In the genomic region with DNA sequence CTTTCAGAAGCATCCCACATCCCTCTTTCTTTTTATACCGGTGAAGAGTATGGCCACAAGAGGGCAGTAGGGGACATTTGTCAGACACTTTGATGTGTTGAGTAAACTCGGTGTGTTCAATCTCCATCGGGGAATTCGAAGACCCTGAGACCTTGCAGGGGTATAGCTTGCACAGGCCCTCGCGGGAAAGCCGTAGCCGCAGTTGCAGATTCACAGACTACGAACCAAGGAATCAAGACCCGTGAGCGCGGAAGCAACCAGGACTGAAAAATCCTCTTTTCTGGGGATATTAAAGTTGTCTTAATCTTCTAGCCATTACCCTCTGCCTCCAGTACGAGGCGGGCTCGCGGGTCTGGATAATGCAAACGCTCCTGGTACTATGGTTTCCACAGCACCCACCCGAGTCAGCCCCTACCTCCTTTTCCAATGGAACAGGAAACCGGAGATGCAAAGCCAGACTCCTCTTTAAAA, we compare ENCODE assay signal across 8 mouse cellular contexts. TPM values are rescaled to one million over a fixed set of nuclear protein-coding genes. Genes with fewer than 3 reads are reported as not detected.
DNase-seq lines count a peak whose midpoint lies in the region; ATAC-seq and TF ChIP-seq lines count a peak whose summit lies in the region.

No protein-coding gene starts in this region.

- H3K4me2 ChIP-seq in heart, embryonic 14.5 days (ENCODE audit: low read length): peak overlapping the region; percentile 97
- peak overlapping the region; percentile 98 for H3K4me2 ChIP-seq in liver, embryonic 12.5 days
- H3K4me2 ChIP-seq in neural tube, embryonic 11.5 days (ENCODE audit: low read depth): peak overlapping the region; percentile 74

- no peaks in the 10 kb centered on the region for H3K9me3 ChIP-seq in forebrain, embryonic 10.5 days
- H3K9me3 ChIP-seq in heart, embryonic 14.5 days (ENCODE audit: control insufficient read depth, low read length): no peaks in the 10 kb centered on the region
- no peaks in the 10 kb centered on the region for H3K9me3 ChIP-seq in liver, embryonic 12.5 days (replicated peaks)
- no peaks in the 10 kb centered on the region for H3K9me3 ChIP-seq in neural tube, embryonic 11.5 days (ENCODE audit: control insufficient read depth, low read length)

- H3K79me2 ChIP-seq in C2C12 (ENCODE audit: control insufficient read depth, insufficient read depth): peaks cover 32% of the 10 kb centered on the region

- H3K4me3 ChIP-seq in C2C12 (ENCODE audit: insufficient read depth, poor library complexity, severe bottlenecking): peak overlapping the region; percentile 63
- peak overlapping the region; percentile 81 for H3K4me3 ChIP-seq in forebrain, embryonic 10.5 days
- H3K4me3 ChIP-seq in heart, embryonic 14.5 days (ENCODE audit: control insufficient read depth in 1 of 2, insufficient read depth in 1 of 2, low read depth in 1 of 2, low read length in 2 of 2): peak overlapping the region; percentile 79 to 93
- H3K4me3 ChIP-seq in liver, embryonic 12.5 days: peak overlapping the region; percentile 76
- H3K4me3 ChIP-seq in neural tube, embryonic 11.5 days (ENCODE audit: low read depth, low read length): peak overlapping the region; percentile 86
- H3K4me3 ChIP-seq in testis, adult 2 months (ENCODE audit: control insufficient read depth, low read depth, low read length): peak overlapping the region; percentile 28

- DNase-seq in c-Kit-negative CD71-positive TER-119-positive erythroid progenitor cells, embryonic 14.5 days (ENCODE audit: low read depth, low spot score): peak; percentile 61
- DNase-seq in forebrain, embryonic 10.5 days (ENCODE audit: extremely low spot score, low spot score): peak; percentile 80
- DNase-seq in kidney, postnatal 10 days: peak; percentile 90
- DNase-seq in neural tube, embryonic 11.5 days (ENCODE audit: low spot score): peak; percentile 82

- TF ChIP-seq CTCF in C2C12 (IDR thresholded peaks at IDR 0.05; ENCODE audit: control insufficient read depth, insufficient read depth, insufficient read length): peak; percentile 38
- no peak for TF ChIP-seq CTCF in testis, adult 2 months (IDR thresholded peaks at IDR 0.05; ENCODE audit: control insufficient read depth, insufficient read depth, insufficient replicate concordance, low read depth, low read length)

- no peaks in the 10 kb centered on the region for H3K36me3 ChIP-seq in C2C12 (ENCODE audit: control insufficient read depth, insufficient read depth)
- H3K36me3 ChIP-seq in forebrain, embryonic 10.5 days (replicated peaks): no peaks in the 10 kb centered on the region
- H3K36me3 ChIP-seq in heart, embryonic 14.5 days (ENCODE audit: control insufficient read depth, insufficient read depth, low read length): no peaks in the 10 kb centered on the region
- H3K36me3 ChIP-seq in liver, embryonic 12.5 days: no peaks in the 10 kb centered on the region
- no peaks in the 10 kb centered on the region for H3K36me3 ChIP-seq in neural tube, embryonic 11.5 days (ENCODE audit: control insufficient read depth, insufficient read depth, low read length)
- H3K36me3 ChIP-seq in testis, adult 2 months (ENCODE audit: control insufficient read depth, insufficient read depth, low read length): no peaks in the 10 kb centered on the region

- H3K9ac ChIP-seq in heart, embryonic 14.5 days (ENCODE audit: low read length): peak overlapping the region; percentile 92; the same call in 1 of the 2 replicates
- H3K9ac ChIP-seq in liver, embryonic 12.5 days: peak overlapping the region; percentile 78
- peak overlapping the region; percentile 6; the same call in 1 of the 2 replicates for H3K9ac ChIP-seq in neural tube, embryonic 11.5 days (ENCODE audit: low read length)

- H3K27ac ChIP-seq in forebrain, embryonic 10.5 days: 0 out of 2 replicates have a peak overlapping the region, but pooled peaks have one; percentile 85
- H3K27ac ChIP-seq in heart, embryonic 14.5 days (replicated peaks in 1 of 2; ENCODE audit: control insufficient read depth in 1 of 2, insufficient read depth in 1 of 2, low read depth in 2 of 2, low read length in 2 of 2): peak overlapping the region in 1 of 2 experiments; percentile 92; a peak in 2 of 4 replicates
- peak overlapping the region; percentile 36; the same call in 1 of the 2 replicates for H3K27ac ChIP-seq in liver, embryonic 12.5 days
- no peak overlapping the region for H3K27ac ChIP-seq in neural tube, embryonic 11.5 days (ENCODE audit: low read depth, low read length)
- H3K27ac ChIP-seq in testis, adult 2 months (ENCODE audit: control insufficient read depth, insufficient read depth, low read depth, low read length): no peak overlapping the region

- H3K79me3 ChIP-seq in C2C12 (ENCODE audit: low read depth): peaks cover 7% of the 10 kb centered on the region

- no peak for TF ChIP-seq POLR2A in testis, adult 2 months (IDR thresholded peaks at IDR 0.05; ENCODE audit: control insufficient read depth, low read depth, low read length)

- H3K27me3 ChIP-seq in C2C12 (ENCODE audit: control insufficient read depth, insufficient read depth, insufficient read length): no peaks in the 10 kb centered on the region
- H3K27me3 ChIP-seq in forebrain, embryonic 10.5 days (ENCODE audit: poor library complexity, severe bottlenecking): peaks cover 27% of the 10 kb centered on the region
- no peaks in the 10 kb centered on the region for H3K27me3 ChIP-seq in heart, embryonic 14.5 days (ENCODE audit: control insufficient read depth, insufficient read depth, low read length)
- H3K27me3 ChIP-seq in liver, embryonic 12.5 days (replicated peaks): peaks cover 23% of the 10 kb centered on the region; the same call in 1 of the 2 replicates
- H3K27me3 ChIP-seq in neural tube, embryonic 11.5 days (ENCODE audit: control insufficient read depth, insufficient read depth, low read length): no peaks in the 10 kb centered on the region
- no peaks in the 10 kb centered on the region for H3K27me3 ChIP-seq in testis, adult 2 months (ENCODE audit: control insufficient read depth, insufficient read depth, low read length)

- H3ac ChIP-seq in C2C12 (ENCODE audit: control insufficient read depth, insufficient read length, low read depth): peak overlapping the region; percentile 24

- ATAC-seq in heart, embryonic 14.5 days (ENCODE audit: insufficient number of reproducible peaks, insufficient read depth, low FRiP score, low read depth): no peak
- ATAC-seq in liver, embryonic 12.5 days: peak; percentile 50; the same call in 1 of the 2 replicates
- 0 out of 2 replicates have a peak, but pooled peaks have one; percentile 24 for ATAC-seq in neural tube, embryonic 11.5 days (ENCODE audit: insufficient read depth, low FRiP score, low TSS enrichment)

- H3K4me1 ChIP-seq in forebrain, embryonic 10.5 days: peaks cover 59% of the 10 kb centered on the region
- H3K4me1 ChIP-seq in heart, embryonic 14.5 days (ENCODE audit: control insufficient read depth in 2 of 2, insufficient read depth in 2 of 2, low read length in 2 of 2): peaks cover 24 to 38% of the 10 kb centered on the region in 2 experiments
- H3K4me1 ChIP-seq in liver, embryonic 12.5 days: peaks cover 53% of the 10 kb centered on the region
- peaks cover 21% of the 10 kb centered on the region for H3K4me1 ChIP-seq in neural tube, embryonic 11.5 days (ENCODE audit: control insufficient read depth, insufficient read depth, low read length)
- peaks cover 12% of the 10 kb centered on the region for H3K4me1 ChIP-seq in testis, adult 2 months (ENCODE audit: control insufficient read depth, insufficient read depth, low read length)

- 2% methylated on average over 19 of the region's 19 CpGs for WGBS in forebrain, embryonic 10.5 days
- WGBS in heart, embryonic 14.5 days: 2% methylated on average over 19 of the region's 19 CpGs
- 2% methylated on average over 19 of the region's 19 CpGs for WGBS in liver, embryonic 12.5 days (ENCODE audit: insufficient replicate concordance)
- WGBS in neural tube, embryonic 11.5 days: 3% methylated on average over 19 of the region's 19 CpGs

TF ChIP-seq in C2C12, 6 proteins besides CTCF, POLR2A, EP300 and RAD21:
- no peak for TF ChIP-seq MYOG (IDR thresholded peaks at IDR 0.05; ENCODE audit: control insufficient read depth, extremely low read depth, insufficient read length)
- TF ChIP-seq CEBPB (IDR thresholded peaks at IDR 0.05; ENCODE audit: low read depth): no peak
- no peak for TF ChIP-seq FOSL1 (IDR thresholded peaks at IDR 0.05; ENCODE audit: insufficient read depth, low read length, poor library complexity, severe bottlenecking)
- no peak for TF ChIP-seq MYOD1 (IDR thresholded peaks at IDR 0.05; ENCODE audit: control insufficient read depth, insufficient read length, low read depth)
- no peak for TF ChIP-seq MAX (IDR thresholded peaks at IDR 0.05)
- TF ChIP-seq USF1 (IDR thresholded peaks at IDR 0.05; ENCODE audit: low read depth): no peak

RNA-seq across cellular contexts. Expression of a gene that starts 0.9 kb away (rescaled TPM):
- polyA plus RNA-seq in C2C12 (2012; fragmentation: generic; extraction: Trizol): 4.2 TPM
- 6.5 and 7.4 TPM in 2 replicates for polyA plus RNA-seq in forebrain, embryonic 10.5 days (2016; fragmentation: Nextera tagmentation; extraction: Ambion mirVana)
- 6.5 and 6.9 TPM in 2 replicates for polyA plus RNA-seq in heart, embryonic 14.5 days (2014; fragmentation: Nextera tagmentation; extraction: Ambion mirVana)
- 1.8 and 2.1 TPM in 2 replicates for polyA plus RNA-seq in liver, embryonic 12.5 days (2016; fragmentation: Nextera tagmentation; extraction: Ambion mirVana)
- polyA plus RNA-seq in neural tube, embryonic 11.5 days (2014; fragmentation: Nextera tagmentation; extraction: Ambion mirVana): 24.6 and 26.4 TPM in 2 replicates
- 7.9 and 8.2 TPM in 2 replicates for polyA plus RNA-seq in testis, adult 2 months (2012; rRNA removed)

Comparison
In these comparisons a context has a peak if more than half of its experiments do, and no peak if none do; other contexts are left out.
1. H3K4me3 ChIP-seq: peak in every context shown above with its lines; median percentile 86 in heart, embryonic 14.5 days; 86 in neural tube, embryonic 11.5 days; 81 in forebrain, embryonic 10.5 days; 76 in liver, embryonic 12.5 days; 63 in C2C12; 28 in testis, adult 2 months.
2. H3K27ac ChIP-seq: peak in forebrain, embryonic 10.5 days (single experiment) and liver, embryonic 12.5 days (single experiment); none in neural tube, embryonic 11.5 days (single experiment) and testis, adult 2 months (single experiment).
3. H3K9ac ChIP-seq: peak in every context shown above with its lines; median percentile 92 in heart, embryonic 14.5 days; 78 in liver, embryonic 12.5 days; 6 in neural tube, embryonic 11.5 days.
4. Peak in every context shown above with its lines, with median percentiles within 50 percentile points of each other: DNase-seq and H3K4me2 ChIP-seq.